Mouse (Mus musculus): ENCODE data around the gene Optn. TPM values are rescaled to one million over a fixed set of nuclear protein-coding genes. Genes with fewer than 3 reads are reported as not detected.

Gene Optn
- total and polyA plus RNA-seq, 2 experiments from 2014 or later = 23.2 to 38.4 TPM

- ATAC-seq (ENCODE audit: insufficient read depth, low read depth) (no peak), DNase-seq (ENCODE audit: low spot score) (no peak)
- H3K27ac ChIP-seq (ENCODE audit: low read depth) = no peak overlapping the region
- 85% methylated on average over 4 of the region's 4 CpGs for WGBS
- H3K4me1 ChIP-seq (ENCODE audit: control insufficient read depth, insufficient read depth) = peaks cover 9% of the 10 kb centered on the region
- H3K4me2 ChIP-seq (ENCODE audit: low read depth, low read length) = no peak overlapping the region
- no peak overlapping the region for H3K4me3 ChIP-seq (ENCODE audit: low read depth, low read length)
- no peaks in the 10 kb centered on the region for H3K27me3 ChIP-seq (ENCODE audit: control insufficient read depth, insufficient read depth, low read length)
- no peak for TF ChIP-seq CTCF (IDR thresholded peaks at IDR 0.05; ENCODE audit: low read depth)
- no peak for TF ChIP-seq EP300 (IDR thresholded peaks at IDR 0.05; ENCODE audit: low read depth)
- H3K36me3 ChIP-seq (replicated peaks; ENCODE audit: control insufficient read depth, insufficient read depth, low read length) = no peaks in the 10 kb centered on the region
- no peak overlapping the region for H3K9ac ChIP-seq (replicated peaks; ENCODE audit: low read depth, low read length)
- no peaks in the 10 kb centered on the region for H3K9me3 ChIP-seq (replicated peaks; ENCODE audit: control insufficient read depth, low read length)
These were observed 3.9 kb downstream of the Optn start for GRCm38 (mm10) chr2:5059997-5060396.

GRCm38 (mm10) chr2:5058436-5058835, 5.4 kb downstream of the Optn start:
- Histone ChIP-seq H3K4me1 (ENCODE audit: control insufficient read depth, insufficient read depth) (peaks cover 9% of the 10 kb centered on the region), H3K27ac (ENCODE audit: low read depth) (no peak overlapping the region), H3K4me2 (ENCODE audit: low read depth, low read length) (no peak overlapping the region), H3K27me3 (ENCODE audit: control insufficient read depth, insufficient read depth, low read length) (no peaks in the 10 kb centered on the region), H3K36me3 (replicated peaks; ENCODE audit: control insufficient read depth, insufficient read depth, low read length) (no peaks in the 10 kb centered on the region), H3K4me3 (ENCODE audit: low read depth, low read length) (no peak overlapping the region), H3K9ac (replicated peaks; ENCODE audit: low read depth, low read length) (no peak overlapping the region), H3K9me3 (replicated peaks; ENCODE audit: control insufficient read depth, low read length) (no peaks in the 10 kb centered on the region)
- WGBS = 68% methylated on average over 5 of the region's 5 CpGs
- ATAC-seq (ENCODE audit: insufficient read depth, low read depth) (no peak), DNase-seq (ENCODE audit: low spot score) (no peak)
- no peak for TF ChIP-seq CTCF (IDR thresholded peaks at IDR 0.05; ENCODE audit: low read depth)
- no peak for TF ChIP-seq EP300 (IDR thresholded peaks at IDR 0.05; ENCODE audit: low read depth)

DNA sequence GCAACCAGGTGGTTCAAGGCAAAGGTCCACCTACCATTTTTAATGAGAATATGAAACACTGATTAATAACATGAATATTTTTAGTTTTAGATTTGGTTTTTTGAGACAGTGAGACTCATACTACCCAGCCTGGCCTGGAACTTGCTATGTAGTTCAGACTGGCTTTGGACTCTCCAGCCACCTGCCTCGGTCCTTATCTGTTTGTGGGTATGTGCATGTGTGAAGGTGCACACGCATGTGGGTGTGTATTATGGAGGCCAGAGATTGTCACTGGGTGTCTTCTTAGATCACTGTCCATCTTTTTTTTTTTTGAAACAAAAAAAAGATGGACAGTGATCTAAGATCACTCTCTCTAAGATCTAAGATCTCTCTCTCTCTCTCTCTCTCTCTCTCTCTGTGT, 13.3 kb downstream of the Optn start:
- DNase-seq (ENCODE audit: low spot score) = no peak
- no peak overlapping the region for H3K27ac ChIP-seq (ENCODE audit: low read depth)
- H3K4me3 ChIP-seq (ENCODE audit: low read depth, low read length) = no peak overlapping the region
- no peak overlapping the region for H3K9ac ChIP-seq (replicated peaks; ENCODE audit: low read depth, low read length)
- no peaks in the 10 kb centered on the region for H3K27me3 ChIP-seq (ENCODE audit: control insufficient read depth, insufficient read depth, low read length)
- H3K9me3 ChIP-seq (replicated peaks; ENCODE audit: control insufficient read depth, low read length) = no peaks in the 10 kb centered on the region
- TF ChIP-seq EP300 (IDR thresholded peaks at IDR 0.05; ENCODE audit: low read depth) (no peak), CTCF (IDR thresholded peaks at IDR 0.05; ENCODE audit: low read depth) (no peak)
- no peaks in the 10 kb centered on the region for H3K4me1 ChIP-seq (ENCODE audit: control insufficient read depth, insufficient read depth)
- no peak overlapping the region for H3K4me2 ChIP-seq (ENCODE audit: low read depth, low read length)
- no peak for ATAC-seq (ENCODE audit: insufficient read depth, low read depth)
- WGBS = 86% methylated on average over 2 of the region's 2 CpGs
- H3K36me3 ChIP-seq (replicated peaks; ENCODE audit: control insufficient read depth, insufficient read depth, low read length) = peaks cover 12% of the 10 kb centered on the region; the same call in 1 of the 2 replicates

DNA sequence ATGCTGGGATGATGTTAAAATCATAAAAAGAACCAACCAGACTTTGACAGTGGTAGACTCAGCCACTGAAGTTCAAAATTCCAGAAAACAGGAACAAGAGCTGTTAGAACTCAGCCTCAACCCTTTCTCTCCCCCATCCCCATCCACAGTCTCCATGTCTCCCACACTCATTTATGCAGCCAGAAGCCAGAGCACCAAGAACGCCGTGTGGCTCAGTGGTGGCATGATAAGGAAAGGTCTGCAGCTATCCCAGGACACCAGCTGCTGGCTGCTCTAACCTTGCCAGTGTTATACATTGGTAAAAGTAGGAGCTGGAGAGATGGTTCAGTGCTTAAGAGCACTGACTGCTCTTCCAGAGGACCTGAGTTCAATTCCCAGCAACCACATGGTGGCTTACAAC, 16.8 kb downstream of the Optn start:
- DNase-seq (ENCODE audit: low spot score) = no peak
- no peak overlapping the region for H3K4me2 ChIP-seq (ENCODE audit: low read depth, low read length)
- no peak for ATAC-seq (ENCODE audit: insufficient read depth, low read depth)
- no peak overlapping the region for H3K9ac ChIP-seq (replicated peaks; ENCODE audit: low read depth, low read length)
- no peak overlapping the region for H3K27ac ChIP-seq (ENCODE audit: low read depth)
- WGBS = 63% methylated on average over 2 of the region's 2 CpGs
- H3K4me3 ChIP-seq (ENCODE audit: low read depth, low read length) = no peak overlapping the region
- no peaks in the 10 kb centered on the region for H3K9me3 ChIP-seq (replicated peaks; ENCODE audit: control insufficient read depth, low read length)
- no peaks in the 10 kb centered on the region for H3K4me1 ChIP-seq (ENCODE audit: control insufficient read depth, insufficient read depth)
- no peaks in the 10 kb centered on the region for H3K27me3 ChIP-seq (ENCODE audit: control insufficient read depth, insufficient read depth, low read length)
- TF ChIP-seq EP300 (IDR thresholded peaks at IDR 0.05; ENCODE audit: low read depth) (no peak), CTCF (IDR thresholded peaks at IDR 0.05; ENCODE audit: low read depth) (no peak)
- H3K36me3 ChIP-seq (replicated peaks; ENCODE audit: control insufficient read depth, insufficient read depth, low read length) = peaks cover 7% of the 10 kb centered on the region; the same call in 1 of the 2 replicates

- Histone ChIP-seq H3K9me3 (replicated peaks; ENCODE audit: control insufficient read depth, low read length) (no peaks in the 10 kb centered on the region), H3K4me3 (ENCODE audit: low read depth, low read length) (no peak overlapping the region), H3K4me1 (ENCODE audit: control insufficient read depth, insufficient read depth) (no peaks in the 10 kb centered on the region), H3K4me2 (ENCODE audit: low read depth, low read length) (no peak overlapping the region), H3K27me3 (ENCODE audit: control insufficient read depth, insufficient read depth, low read length) (no peaks in the 10 kb centered on the region), H3K27ac (ENCODE audit: low read depth) (no peak overlapping the region), H3K36me3 (replicated peaks; ENCODE audit: control insufficient read depth, insufficient read depth, low read length) (peaks cover 7% of the 10 kb centered on the region; the same call in 1 of the 2 replicates), H3K9ac (replicated peaks; ENCODE audit: low read depth, low read length) (no peak overlapping the region)
- ATAC-seq (ENCODE audit: insufficient read depth, low read depth) = no peak
- DNase-seq (ENCODE audit: low spot score) = no peak
- WGBS = 56% methylated on average over 13 of the region's 13 CpGs
- no peak for TF ChIP-seq EP300 (IDR thresholded peaks at IDR 0.05; ENCODE audit: low read depth)
- no peak for TF ChIP-seq CTCF (IDR thresholded peaks at IDR 0.05; ENCODE audit: low read depth)
These were observed 18.4 kb downstream of the Optn start for GRCm38 (mm10) chr2:5045269-5045965.

DNA sequence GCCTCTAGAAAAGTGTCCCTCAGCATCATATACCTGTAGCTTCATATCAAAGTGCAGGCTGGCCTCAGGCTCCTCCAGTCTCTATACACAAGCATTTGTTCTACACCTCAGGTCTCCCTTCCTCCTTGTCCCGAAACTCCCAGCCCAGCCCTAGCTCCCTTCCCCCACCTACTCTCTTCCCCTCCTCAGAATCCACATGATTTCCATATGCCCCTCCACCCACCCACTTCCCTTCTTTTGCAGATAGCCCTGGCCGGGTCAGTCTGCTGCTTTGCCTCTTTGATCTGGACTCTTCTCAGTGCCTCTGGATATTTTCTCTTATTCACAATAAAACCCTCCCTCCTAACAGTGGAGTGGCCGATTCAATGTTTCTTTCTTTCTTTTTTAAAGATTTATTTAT, 19.5 kb downstream of the Optn start:
- no peaks in the 10 kb centered on the region for H3K4me1 ChIP-seq (ENCODE audit: control insufficient read depth, insufficient read depth)
- H3K9me3 ChIP-seq (replicated peaks; ENCODE audit: control insufficient read depth, low read length) = no peaks in the 10 kb centered on the region
- no peak for TF ChIP-seq EP300 (IDR thresholded peaks at IDR 0.05; ENCODE audit: low read depth)
- no peak for TF ChIP-seq CTCF (IDR thresholded peaks at IDR 0.05; ENCODE audit: low read depth)
- peaks cover 14% of the 10 kb centered on the region for H3K36me3 ChIP-seq (replicated peaks; ENCODE audit: control insufficient read depth, insufficient read depth, low read length)
- H3K4me2 ChIP-seq (ENCODE audit: low read depth, low read length) = no peak overlapping the region
- no peak overlapping the region for H3K27ac ChIP-seq (ENCODE audit: low read depth)
- WGBS = 50% methylated on average over 3 of the region's 3 CpGs
- no peak overlapping the region for H3K4me3 ChIP-seq (ENCODE audit: low read depth, low read length)
- ATAC-seq (ENCODE audit: insufficient read depth, low read depth) (no peak), DNase-seq (ENCODE audit: low spot score) (no peak)
- H3K9ac ChIP-seq (replicated peaks; ENCODE audit: low read depth, low read length) = no peak overlapping the region
- no peaks in the 10 kb centered on the region for H3K27me3 ChIP-seq (ENCODE audit: control insufficient read depth, insufficient read depth, low read length)
